8 mouse cellular contexts compared by ENCODE assay signal in the genomic region with DNA sequence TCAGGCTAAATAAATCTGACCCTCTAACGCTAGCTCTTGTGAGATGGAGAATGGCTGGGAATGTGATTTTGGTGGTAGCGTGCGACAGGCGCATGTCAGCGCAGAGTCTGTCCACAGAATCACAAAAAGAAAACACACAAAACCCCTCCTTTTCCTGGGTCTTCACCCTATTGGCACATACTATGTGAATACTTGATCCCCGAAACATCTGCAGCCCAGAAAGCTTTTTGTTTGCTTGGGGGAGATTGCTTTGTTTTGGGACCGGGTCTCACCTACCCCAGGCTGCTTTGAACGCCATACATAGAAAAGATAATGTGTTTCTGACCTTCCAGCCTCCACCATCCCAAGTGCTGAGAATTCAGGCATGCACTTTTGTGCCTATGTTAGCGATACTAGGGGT. TPM values are rescaled to one million over a fixed set of nuclear protein-coding genes. Genes with fewer than 3 reads are reported as not detected.
DNase-seq lines count a peak whose midpoint lies in the region; ATAC-seq and TF ChIP-seq lines count a peak whose summit lies in the region.

No protein-coding gene starts in this region.

- H3K9me3 ChIP-seq in kidney, embryonic 14.5 days (ENCODE audit: control insufficient read depth, low read length), result no peaks in the 10 kb centered on the region
- no peaks in the 10 kb centered on the region for H3K9me3 ChIP-seq in hindbrain, embryonic 15.5 days
- H3K9me3 ChIP-seq in midbrain, embryonic 15.5 days, result no peaks in the 10 kb centered on the region

- TF ChIP-seq POLR2A in cortical plate, adult 2 months (IDR thresholded peaks at IDR 0.05; ENCODE audit: extremely low read depth, insufficient read depth, low read length), result no peak

- peaks cover 18% of the 10 kb centered on the region; the same call in 1 of the 2 replicates for H3K36me3 ChIP-seq in kidney, embryonic 14.5 days (ENCODE audit: control insufficient read depth, insufficient read depth, low read length)
- no peaks in the 10 kb centered on the region for H3K36me3 ChIP-seq in hindbrain, embryonic 15.5 days
- H3K36me3 ChIP-seq in midbrain, embryonic 15.5 days (replicated peaks), result no peaks in the 10 kb centered on the region

- peak overlapping the region; percentile 51; the same call in 1 of the 2 replicates for H3K27ac ChIP-seq in kidney, embryonic 14.5 days (ENCODE audit: low read depth, low read length)
- 0 out of 2 replicates have a peak overlapping the region, but pooled peaks have one; percentile 29 for H3K27ac ChIP-seq in cortical plate, adult 2 months (ENCODE audit: insufficient read depth, low read length)
- peak overlapping the region; percentile 80 for H3K27ac ChIP-seq in hindbrain, embryonic 15.5 days (replicated peaks)
- peak overlapping the region; percentile 97 for H3K27ac ChIP-seq in midbrain, embryonic 15.5 days

- peak overlapping the region; percentile 35; the same call in 1 of the 2 replicates for H3K9ac ChIP-seq in kidney, embryonic 14.5 days (ENCODE audit: low read depth, low read length)
- peak overlapping the region; percentile 33 for H3K9ac ChIP-seq in hindbrain, embryonic 15.5 days
- H3K9ac ChIP-seq in midbrain, embryonic 15.5 days, result peak overlapping the region; percentile 2; the same call in 1 of the 2 replicates

- H3K27me3 ChIP-seq in kidney, embryonic 14.5 days (ENCODE audit: control insufficient read depth, insufficient read depth, low read length), result no peaks in the 10 kb centered on the region
- no peaks in the 10 kb centered on the region for H3K27me3 ChIP-seq in hindbrain, embryonic 15.5 days
- no peaks in the 10 kb centered on the region for H3K27me3 ChIP-seq in midbrain, embryonic 15.5 days (replicated peaks)

- no peak for TF ChIP-seq CTCF in cortical plate, adult 2 months (IDR thresholded peaks at IDR 0.05; ENCODE audit: extremely low read depth, insufficient read depth, low read length)

- H3K4me2 ChIP-seq in kidney, embryonic 14.5 days (replicated peaks; ENCODE audit: low read depth, low read length), result peak overlapping the region; percentile 40
- H3K4me2 ChIP-seq in hindbrain, embryonic 15.5 days, result peak overlapping the region; percentile 69
- H3K4me2 ChIP-seq in midbrain, embryonic 15.5 days, result peak overlapping the region; percentile 66

- ATAC-seq in kidney, embryonic 14.5 days (ENCODE audit: low FRiP score, low TSS enrichment), result no peak
- ATAC-seq in hindbrain, embryonic 15.5 days (ENCODE audit: low FRiP score, low read depth), result no peak
- ATAC-seq in midbrain, embryonic 15.5 days (replicated peaks), result no peak; the same call in 1 of the 2 replicates

- WGBS in kidney, embryonic 14.5 days, result 65% methylated on average over 9 of the region's 9 CpGs
- 68% methylated on average over 9 of the region's 9 CpGs for WGBS in hindbrain, embryonic 15.5 days
- WGBS in midbrain, embryonic 15.5 days, result 60% methylated on average over 9 of the region's 9 CpGs

- peak overlapping the region; percentile 22 for H3K4me3 ChIP-seq in kidney, embryonic 14.5 days (ENCODE audit: low read length)
- H3K4me3 ChIP-seq in cortical plate, adult 2 months (ENCODE audit: insufficient read depth, low read length), result peak overlapping the region; percentile 26
- H3K4me3 ChIP-seq in hindbrain, embryonic 15.5 days, result peak overlapping the region; percentile 97
- peak overlapping the region; percentile 36 for H3K4me3 ChIP-seq in midbrain, embryonic 15.5 days

- H3K4me1 ChIP-seq in kidney, embryonic 14.5 days (ENCODE audit: control insufficient read depth, insufficient read depth, low read length), result peaks cover 13% of the 10 kb centered on the region; the same call in 1 of the 2 replicates
- peaks cover 4% of the 10 kb centered on the region for H3K4me1 ChIP-seq in cortical plate, adult 2 months (ENCODE audit: control insufficient read depth, insufficient read depth, low read length)
- peaks cover 33% of the 10 kb centered on the region for H3K4me1 ChIP-seq in hindbrain, embryonic 15.5 days (replicated peaks)
- peaks cover 30% of the 10 kb centered on the region for H3K4me1 ChIP-seq in midbrain, embryonic 15.5 days

- no peak for DNase-seq in kidney, adult 11 months
- DNase-seq in MN1 (ENCODE audit: low spot score), result no peak
- no peak for DNase-seq in spleen, postnatal 10 days (ENCODE audit: low spot score in 2 of 2)
- no peak for DNase-seq in layer of hippocampus, postnatal 14 days (ENCODE audit: low spot score in 2 of 2)

RNA-seq across cellular contexts. Expression of a gene that starts 0.7 kb away (rescaled TPM):
- 82.9 and 114 TPM in 2 replicates for polyA plus RNA-seq in kidney, embryonic 14.5 days (2014; fragmentation: Nextera tagmentation; extraction: Ambion mirVana)
- polyA plus RNA-seq in cortical plate, adult 2 months (2012; rRNA removed), result 46.6 and 47.9 TPM in 2 replicates
- polyA plus RNA-seq in hindbrain, embryonic 15.5 days (2015; fragmentation: Nextera tagmentation; extraction: Ambion mirVana), result 85.6 and 85.9 TPM in 2 replicates
- polyA plus RNA-seq in midbrain, embryonic 15.5 days (2015; fragmentation: Nextera tagmentation; extraction: Ambion mirVana), result 79.1 and 83.7 TPM in 2 replicates
- 10 to 100 TPM; 88.0 to 93.6 TPM for total RNA-seq in layer of hippocampus, postnatal 14 days (2021)

Comparison
In these comparisons a context has a peak if more than half of its experiments do, and no peak if none do; other contexts are left out.
1. H3K27ac ChIP-seq: peak in every context shown above with its lines; median percentile 97 in midbrain, embryonic 15.5 days; 80 in hindbrain, embryonic 15.5 days; 51 in kidney, embryonic 14.5 days; 29 in cortical plate, adult 2 months.
2. H3K4me3 ChIP-seq: peak in every context shown above with its lines; median percentile 97 in hindbrain, embryonic 15.5 days; 36 in midbrain, embryonic 15.5 days; 26 in cortical plate, adult 2 months; 22 in kidney, embryonic 14.5 days.